8 mouse cellular contexts compared by ENCODE assay signal in the genomic region with DNA sequence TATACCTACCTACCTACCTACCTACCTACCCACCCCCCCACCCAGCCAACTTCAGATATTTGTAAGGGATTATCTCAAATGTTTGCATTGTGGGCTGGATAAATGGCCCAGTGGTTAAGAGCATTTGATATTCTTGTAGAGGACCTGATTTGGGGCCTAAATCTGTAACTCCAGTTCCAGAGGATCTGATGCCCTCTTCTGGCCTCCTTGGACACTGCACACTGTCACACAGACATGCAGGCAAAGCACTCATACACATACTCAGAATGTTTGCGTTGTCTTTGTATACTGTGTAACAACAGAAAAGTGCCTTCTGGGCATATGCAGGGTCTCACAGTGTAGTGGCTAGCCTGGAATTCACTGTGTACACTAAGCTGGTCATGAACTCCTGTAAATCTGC.
DNase-seq lines count a peak whose midpoint lies in the region; ATAC-seq and TF ChIP-seq lines count a peak whose summit lies in the region.

No protein-coding gene starts in this region.

- no peak for TF ChIP-seq POLR2A in kidney, adult 2 months (IDR thresholded peaks at IDR 0.05; ENCODE audit: low read depth, low read length)

- no peak overlapping the region for H3K4me3 ChIP-seq in kidney, adult 2 months (ENCODE audit: insufficient read depth, low read depth, low read length)

- ATAC-seq in megakaryocyte, adult 5-6 weeks (ENCODE audit: poor library complexity, severe bottlenecking) = 0 out of 2 replicates have a peak, but pooled peaks have one; percentile 48

- peak; percentile 61 for TF ChIP-seq CTCF in kidney, adult 2 months (conservative IDR thresholded peaks at IDR 0.05; ENCODE audit: insufficient read depth, insufficient read length, low read depth, low read length)

- WGBS in kidney, adult 2 months = 96% methylated on average over 1 of the region's 1 CpGs

- no peak overlapping the region for H3K27ac ChIP-seq in kidney, adult 2 months (ENCODE audit: insufficient read depth, low read depth, low read length)

- peak; percentile 26 for DNase-seq in kidney, adult 2 months
- DNase-seq in kidney, adult 18-20 months = no peak
- peak; percentile 39 for DNase-seq in CD4-positive helper T cell, adult 2 months (ENCODE audit: low read depth, low spot score)
- peak; percentile 63 for DNase-seq in ZHBTc4 (ENCODE audit: low read depth, low spot score)
- no peak for DNase-seq in ovary, postnatal 10 days (ENCODE audit: low spot score)
- DNase-seq in heart, adult 11 months = no peak
- DNase-seq in urinary bladder, postnatal 25 days (ENCODE audit: low spot score) = no peak

- no peaks in the 10 kb centered on the region for H3K27me3 ChIP-seq in kidney, adult 2 months (replicated peaks; ENCODE audit: control insufficient read depth, insufficient read depth, low read length)

- H3K36me3 ChIP-seq in kidney, adult 2 months (ENCODE audit: control insufficient read depth, insufficient read depth, low read length) = no peaks in the 10 kb centered on the region

- H3K4me1 ChIP-seq in kidney, adult 2 months (ENCODE audit: control insufficient read depth, insufficient read depth, low read length) = no peaks in the 10 kb centered on the region

Comparison
In these comparisons a context has a peak if more than half of its experiments do, and no peak if none do; other contexts are left out.
1. DNase-seq: peak in kidney, adult 2 months (single experiment), CD4-positive helper T cell, adult 2 months (single experiment) and ZHBTc4 (single experiment); none in kidney, adult 18-20 months (single experiment), ovary, postnatal 10 days (single experiment), heart, adult 11 months (single experiment) and urinary bladder, postnatal 25 days (single experiment).